Mouse (Mus musculus): ENCODE results near the gene Tmem121. TPM values are rescaled to one million over a fixed set of nuclear protein-coding genes. Genes with fewer than 3 reads are reported as not detected.

Gene Tmem121
- polyA plus RNA-seq, 1 experiment from 2014 or later: 6.7 TPM

- Histone ChIP-seq H3K4me2 (replicated peaks) (no peak overlapping the region), H3K27ac (no peak overlapping the region), H3K4me1 (replicated peaks) (no peaks in the 10 kb centered on the region), H3K4me3 (replicated peaks) (no peak overlapping the region), H3K9ac (no peak overlapping the region), H3K9me3 (no peaks in the 10 kb centered on the region), H3K27me3 (replicated peaks) (no peaks in the 10 kb centered on the region), H3K36me3 (no peaks in the 10 kb centered on the region)
- ATAC-seq: no peak
- 91% methylated on average over 4 of the region's 4 CpGs for WGBS
These were observed 15.6 kb downstream of the Tmem121 start for GRCm38 (mm10) chr12:113201301-113201700.

DNA sequence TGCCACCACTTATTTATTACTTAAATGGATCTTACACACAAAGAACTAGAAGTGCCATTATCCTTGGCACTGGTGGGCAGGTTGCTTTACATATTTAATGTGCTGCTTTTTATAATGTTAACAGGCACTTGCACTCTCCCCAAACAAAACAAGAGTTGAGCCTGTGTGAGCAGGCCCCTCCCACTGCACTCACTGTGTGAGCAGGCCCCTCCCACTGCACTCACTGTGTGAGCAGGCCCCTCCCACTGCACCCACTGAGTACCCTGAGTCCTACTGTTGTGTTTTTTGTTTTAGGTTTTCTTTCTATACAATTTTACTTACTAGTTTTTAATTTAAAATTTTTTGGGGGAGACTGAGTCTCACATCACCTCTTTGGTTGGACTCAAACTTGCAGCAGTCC is 16.3 kb downstream of the Tmem121 start:
- Histone ChIP-seq H3K9ac (no peak overlapping the region), H3K4me3 (replicated peaks) (no peak overlapping the region), H3K27ac (no peak overlapping the region), H3K27me3 (replicated peaks) (no peaks in the 10 kb centered on the region), H3K36me3 (no peaks in the 10 kb centered on the region), H3K4me2 (replicated peaks) (no peak overlapping the region), H3K9me3 (no peaks in the 10 kb centered on the region), H3K4me1 (replicated peaks) (no peaks in the 10 kb centered on the region)
- ATAC-seq: no peak

- 81% methylated on average over 7 of the region's 7 CpGs for WGBS
- Histone ChIP-seq H3K4me2 (replicated peaks) (no peak overlapping the region), H3K4me1 (replicated peaks) (no peaks in the 10 kb centered on the region), H3K27me3 (replicated peaks) (no peaks in the 10 kb centered on the region), H3K36me3 (no peaks in the 10 kb centered on the region), H3K9ac (no peak overlapping the region), H3K27ac (no peak overlapping the region), H3K9me3 (no peaks in the 10 kb centered on the region), H3K4me3 (replicated peaks) (no peak overlapping the region)
- no peak for ATAC-seq
These were observed 17.8 kb downstream of the Tmem121 start for GRCm38 (mm10) chr12:113203522-113203921.

GRCm38 (mm10) chr12:113205251-113205942 is 19.7 kb downstream of the Tmem121 start:
- Histone ChIP-seq H3K4me3 (replicated peaks) (no peak overlapping the region), H3K27ac (no peak overlapping the region), H3K4me1 (replicated peaks) (no peaks in the 10 kb centered on the region), H3K9me3 (no peaks in the 10 kb centered on the region), H3K27me3 (replicated peaks) (no peaks in the 10 kb centered on the region), H3K36me3 (no peaks in the 10 kb centered on the region), H3K4me2 (replicated peaks) (no peak overlapping the region), H3K9ac (no peak overlapping the region)
- ATAC-seq: no peak
- WGBS: 86% methylated on average over 7 of the region's 7 CpGs

DNA sequence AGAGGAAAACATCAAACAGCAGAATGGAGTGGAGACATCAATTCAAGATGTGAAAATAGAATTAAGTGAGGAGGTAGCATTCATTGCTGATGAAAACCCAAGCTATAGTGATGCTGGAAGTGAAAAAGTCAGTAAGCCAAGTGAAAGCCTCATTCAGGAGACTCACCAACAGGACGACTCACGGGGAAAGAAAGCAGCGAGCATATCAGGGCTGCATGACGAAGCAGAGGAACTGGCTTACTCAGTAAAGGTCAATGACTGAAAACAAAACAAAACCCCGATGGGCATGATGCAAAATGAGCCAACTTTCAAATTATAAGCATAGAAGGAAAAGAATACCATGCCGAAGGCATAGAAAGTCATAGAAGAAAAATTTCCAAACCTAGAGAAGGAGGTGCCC is 22.0 kb downstream of the Tmem121 start:
- Histone ChIP-seq H3K4me1 (replicated peaks) (no peaks in the 10 kb centered on the region), H3K27ac (no peak overlapping the region), H3K9ac (no peak overlapping the region), H3K9me3 (no peaks in the 10 kb centered on the region), H3K27me3 (replicated peaks) (no peaks in the 10 kb centered on the region), H3K4me3 (replicated peaks) (no peak overlapping the region), H3K4me2 (replicated peaks) (no peak overlapping the region), H3K36me3 (no peaks in the 10 kb centered on the region)
- 76% methylated on average over 6 of the region's 6 CpGs for WGBS
- ATAC-seq: no peak

GRCm38 (mm10) chr12:113210586-113211378 is 25.1 kb downstream of the Tmem121 start:
- ATAC-seq: no peak
- no peaks in the 10 kb centered on the region for H3K9me3 ChIP-seq
- 83% methylated on average over 17 of the region's 17 CpGs for WGBS
- no peaks in the 10 kb centered on the region for H3K4me1 ChIP-seq (replicated peaks)
- no peak overlapping the region for H3K4me3 ChIP-seq (replicated peaks)
- H3K36me3 ChIP-seq: no peaks in the 10 kb centered on the region
- no peaks in the 10 kb centered on the region for H3K27me3 ChIP-seq (replicated peaks)
- no peak overlapping the region for H3K27ac ChIP-seq
- H3K9ac ChIP-seq: no peak overlapping the region
- no peak overlapping the region for H3K4me2 ChIP-seq (replicated peaks)

GRCm38 (mm10) chr12:113211772-113212171 is 26.0 kb downstream of the Tmem121 start:
- Histone ChIP-seq H3K4me3 (replicated peaks) (no peak overlapping the region), H3K27ac (no peak overlapping the region), H3K27me3 (replicated peaks) (no peaks in the 10 kb centered on the region), H3K9ac (no peak overlapping the region), H3K4me2 (replicated peaks) (no peak overlapping the region), H3K4me1 (replicated peaks) (no peaks in the 10 kb centered on the region), H3K9me3 (no peaks in the 10 kb centered on the region), H3K36me3 (no peaks in the 10 kb centered on the region)
- no peak for ATAC-seq
- WGBS: 87% methylated on average over 5 of the region's 5 CpGs

- Histone ChIP-seq H3K9me3 (no peaks in the 10 kb centered on the region), H3K36me3 (no peaks in the 10 kb centered on the region), H3K9ac (no peak overlapping the region), H3K27ac (no peak overlapping the region), H3K4me2 (replicated peaks) (no peak overlapping the region), H3K4me3 (replicated peaks) (no peak overlapping the region), H3K4me1 (replicated peaks) (no peaks in the 10 kb centered on the region), H3K27me3 (replicated peaks) (no peaks in the 10 kb centered on the region)
- no peak for ATAC-seq
- 89% methylated on average over 10 of the region's 10 CpGs for WGBS
These were observed 26.7 kb downstream of the Tmem121 start for GRCm38 (mm10) chr12:113212326-113212924.

DNA sequence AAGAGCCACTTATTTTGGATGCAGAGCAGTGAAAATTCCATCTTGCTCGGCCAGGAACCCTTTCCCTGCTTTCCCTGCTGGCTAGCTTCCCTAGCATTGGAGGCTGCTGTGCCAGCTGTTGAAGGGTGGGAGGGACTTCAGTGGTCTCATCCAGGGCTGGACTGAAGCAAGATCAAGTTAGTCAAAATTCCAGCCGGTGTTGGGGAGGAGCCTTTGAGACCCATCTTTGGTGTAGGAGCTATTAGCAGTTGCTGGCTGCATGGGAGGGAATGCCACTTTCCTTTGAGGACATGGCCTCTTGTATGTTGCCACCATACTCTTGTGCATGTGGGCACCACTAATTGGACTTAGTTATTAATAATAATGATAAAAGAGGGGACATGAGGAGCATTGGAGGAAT is 27.5 kb downstream of the Tmem121 start:
- Histone ChIP-seq H3K4me1 (replicated peaks) (no peaks in the 10 kb centered on the region), H3K36me3 (no peaks in the 10 kb centered on the region), H3K4me2 (replicated peaks) (no peak overlapping the region), H3K4me3 (replicated peaks) (no peak overlapping the region), H3K27me3 (replicated peaks) (no peaks in the 10 kb centered on the region), H3K9me3 (no peaks in the 10 kb centered on the region), H3K9ac (no peak overlapping the region), H3K27ac (no peak overlapping the region)
- ATAC-seq: no peak
- WGBS: 64% methylated on average over 2 of the region's 2 CpGs

GRCm38 (mm10) chr12:113214072-113214808 is 28.5 kb downstream of the Tmem121 start:
- no peaks in the 10 kb centered on the region for H3K27me3 ChIP-seq (replicated peaks)
- 84% methylated on average over 25 of the region's 25 CpGs for WGBS
- H3K4me3 ChIP-seq (replicated peaks): no peak overlapping the region
- no peak for ATAC-seq
- H3K4me1 ChIP-seq (replicated peaks): no peaks in the 10 kb centered on the region
- H3K36me3 ChIP-seq: no peaks in the 10 kb centered on the region
- H3K9me3 ChIP-seq: no peaks in the 10 kb centered on the region
- H3K4me2 ChIP-seq (replicated peaks): no peak overlapping the region
- H3K9ac ChIP-seq: no peak overlapping the region
- no peak overlapping the region for H3K27ac ChIP-seq

DNA sequence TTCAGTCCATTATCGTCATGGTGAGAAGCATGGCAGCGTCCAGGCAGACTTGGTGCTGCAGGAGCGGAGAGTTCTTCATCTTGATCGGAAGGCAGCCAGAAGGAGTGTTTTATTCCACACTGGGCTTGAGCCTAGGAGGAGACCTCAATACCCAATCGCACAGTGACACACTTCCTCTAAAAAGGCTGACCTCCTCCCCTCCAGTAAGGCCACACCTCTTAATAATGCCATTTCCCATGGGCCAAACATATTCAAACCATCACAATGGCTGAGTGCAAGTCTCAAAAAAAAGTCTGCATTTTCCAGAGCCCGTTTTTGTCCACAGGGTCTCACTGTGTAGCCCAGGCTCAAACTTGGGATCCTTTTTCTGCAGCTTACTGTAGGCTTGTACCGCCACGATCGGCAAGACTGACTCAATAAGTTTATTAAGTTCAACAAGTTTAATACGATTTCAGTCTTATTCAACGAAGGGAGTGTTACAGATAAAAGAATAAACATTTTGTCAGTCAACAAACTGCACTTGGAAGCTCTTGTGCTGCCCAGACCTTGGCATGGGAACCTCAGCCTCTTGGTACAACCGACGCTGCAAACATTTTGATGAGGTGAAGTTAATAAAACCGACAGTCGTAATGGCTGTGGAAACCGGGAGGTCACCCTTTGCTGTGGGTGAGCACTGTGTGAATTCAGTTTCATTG is 29.4 kb downstream of the Tmem121 start:
- H3K27me3 ChIP-seq (replicated peaks): no peaks in the 10 kb centered on the region
- no peak overlapping the region for H3K4me3 ChIP-seq (replicated peaks)
- no peaks in the 10 kb centered on the region for H3K4me1 ChIP-seq (replicated peaks)
- no peaks in the 10 kb centered on the region for H3K9me3 ChIP-seq
- no peak for ATAC-seq
- H3K9ac ChIP-seq: no peak overlapping the region
- H3K27ac ChIP-seq: no peak overlapping the region
- H3K36me3 ChIP-seq: no peaks in the 10 kb centered on the region
- WGBS: 82% methylated on average over 16 of the region's 16 CpGs
- H3K4me2 ChIP-seq (replicated peaks): no peak overlapping the region
